Mouse (Mus musculus): Measurements from ENCODE around the gene Rerg. TPM values are rescaled to one million over a fixed set of nuclear protein-coding genes. Genes with fewer than 3 reads are reported as not detected.
A peak's percentile ranks its signal among the peaks of the same experiment; 100 is the strongest.

The Rerg gene
- polyA plus RNA-seq, 1 experiment from 2014 or later, result 11.6 TPM

DNA sequence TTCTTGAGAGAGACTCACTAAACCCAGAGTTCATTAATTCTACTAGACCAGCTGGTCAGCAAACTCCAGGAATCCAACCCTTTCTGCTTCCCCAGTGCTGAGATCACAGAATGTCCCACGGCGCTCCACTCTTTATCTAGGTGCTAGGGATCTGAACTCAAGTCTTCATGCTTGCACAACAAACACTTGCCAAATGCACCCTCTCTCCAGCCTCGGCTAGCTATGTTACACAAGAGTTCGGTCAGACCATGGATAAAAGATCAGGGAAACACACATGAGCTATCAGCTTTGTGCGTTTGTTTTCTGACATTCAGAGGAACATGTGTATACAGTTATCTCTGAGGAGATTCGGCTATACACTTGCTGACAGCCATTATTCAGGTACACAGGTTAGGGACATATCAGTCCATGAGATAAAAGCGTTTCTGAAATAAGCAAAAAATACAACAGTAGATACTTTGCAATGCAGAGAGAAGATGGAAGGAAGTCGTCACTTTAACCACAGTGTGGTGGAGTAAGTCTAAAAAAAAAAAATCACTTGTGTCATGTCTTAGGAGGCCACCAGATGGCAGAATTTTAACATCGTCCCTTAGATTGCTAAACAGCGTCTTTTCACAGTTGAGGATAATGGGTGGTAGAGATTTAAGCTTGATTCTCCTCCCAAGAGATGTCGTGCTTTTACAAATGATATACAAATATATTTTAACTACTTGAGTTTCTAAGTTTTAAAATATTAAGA is 35.5 kb upstream of the Rerg start:
- peak; percentile 73 for TF ChIP-seq CTCF (IDR thresholded peaks at IDR 0.05; ENCODE audit: low read depth)
- 55% methylated on average over 11 of the region's 11 CpGs for WGBS

DNA sequence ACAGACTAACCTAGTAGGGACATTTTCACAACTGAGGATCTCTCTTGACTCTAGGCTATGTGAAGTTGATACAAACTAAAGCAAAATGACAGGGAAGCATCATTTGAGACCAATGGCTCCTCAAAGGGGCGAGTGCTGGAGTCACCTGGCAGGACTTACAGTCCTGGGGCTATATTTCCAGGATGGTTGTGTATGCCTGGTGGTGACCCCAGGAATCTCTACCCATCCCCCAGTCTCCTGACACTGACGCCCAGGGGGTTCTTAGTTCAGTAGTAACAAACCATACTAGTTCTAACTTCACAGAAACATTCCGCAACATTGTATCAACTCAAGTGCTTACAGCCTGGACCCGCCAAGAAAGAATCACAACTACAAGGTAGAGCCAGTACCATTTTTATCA is 32.4 kb upstream of the Rerg start:
- no peaks in the 10 kb centered on the region for H3K36me3 ChIP-seq (ENCODE audit: control insufficient read depth, insufficient read depth)
- TF ChIP-seq CTCF (IDR thresholded peaks at IDR 0.05; ENCODE audit: low read depth), result no peak
- H3K4me2 ChIP-seq (replicated peaks; ENCODE audit: low read depth), result no peak overlapping the region
- no peak overlapping the region for H3K27ac ChIP-seq (ENCODE audit: low read depth, low read length)
- no peaks in the 10 kb centered on the region for H3K9me3 ChIP-seq (ENCODE audit: control insufficient read depth)
- H3K4me1 ChIP-seq (replicated peaks; ENCODE audit: control insufficient read depth, insufficient read depth, low read length), result no peaks in the 10 kb centered on the region
- no peak for ATAC-seq
- 87% methylated on average over 4 of the region's 4 CpGs for WGBS
- H3K4me3 ChIP-seq (ENCODE audit: low read depth, low read length), result no peak overlapping the region
- H3K9ac ChIP-seq (ENCODE audit: low read depth, low read length), result no peak overlapping the region
- no peaks in the 10 kb centered on the region for H3K27me3 ChIP-seq (replicated peaks; ENCODE audit: control insufficient read depth, insufficient read depth, low read length)

More for the DNA sequence above, 35.5 kb upstream of the Rerg start:
- H3K9ac ChIP-seq (ENCODE audit: low read depth, low read length), result no peak overlapping the region
- no peak overlapping the region for H3K27ac ChIP-seq (ENCODE audit: low read depth, low read length)
- no peaks in the 10 kb centered on the region for H3K4me1 ChIP-seq (replicated peaks; ENCODE audit: control insufficient read depth, insufficient read depth, low read length)
- no peaks in the 10 kb centered on the region for H3K9me3 ChIP-seq (ENCODE audit: control insufficient read depth)
- H3K36me3 ChIP-seq (ENCODE audit: control insufficient read depth, insufficient read depth), result no peaks in the 10 kb centered on the region
- no peak for ATAC-seq
- H3K27me3 ChIP-seq (replicated peaks; ENCODE audit: control insufficient read depth, insufficient read depth, low read length), result no peaks in the 10 kb centered on the region
- no peak overlapping the region for H3K4me2 ChIP-seq (replicated peaks; ENCODE audit: low read depth)
- no peak overlapping the region for H3K4me3 ChIP-seq (ENCODE audit: low read depth, low read length)

DNA sequence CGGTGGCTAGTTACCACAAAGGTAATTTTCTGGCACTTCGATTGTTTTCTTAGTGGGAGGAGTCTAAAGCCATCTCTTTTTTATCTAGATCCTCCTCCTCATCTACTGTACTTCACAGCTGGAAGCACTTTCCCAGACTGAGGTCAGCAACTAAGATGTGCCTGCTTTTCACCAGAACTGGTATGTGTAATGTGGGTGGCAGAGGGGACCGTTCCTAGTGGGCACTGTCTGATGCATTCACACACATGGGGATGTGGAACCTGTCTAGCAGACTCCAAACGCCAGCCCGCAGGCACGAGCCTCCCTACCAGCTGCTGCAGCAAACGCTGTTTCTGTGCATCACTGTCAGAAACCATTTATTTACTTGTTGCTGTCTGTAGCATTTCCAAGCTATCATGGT is 31.3 kb upstream of the Rerg start:
- H3K9ac ChIP-seq (ENCODE audit: low read depth, low read length), result no peak overlapping the region
- H3K4me1 ChIP-seq (replicated peaks; ENCODE audit: control insufficient read depth, insufficient read depth, low read length), result no peaks in the 10 kb centered on the region
- no peak for ATAC-seq
- no peaks in the 10 kb centered on the region for H3K36me3 ChIP-seq (ENCODE audit: control insufficient read depth, insufficient read depth)
- WGBS, result 61% methylated on average over 7 of the region's 7 CpGs
- no peak overlapping the region for H3K4me2 ChIP-seq (replicated peaks; ENCODE audit: low read depth)
- H3K9me3 ChIP-seq (ENCODE audit: control insufficient read depth), result no peaks in the 10 kb centered on the region
- no peak overlapping the region for H3K4me3 ChIP-seq (ENCODE audit: low read depth, low read length)
- no peak overlapping the region for H3K27ac ChIP-seq (ENCODE audit: low read depth, low read length)
- TF ChIP-seq CTCF (IDR thresholded peaks at IDR 0.05; ENCODE audit: low read depth), result no peak
- no peaks in the 10 kb centered on the region for H3K27me3 ChIP-seq (replicated peaks; ENCODE audit: control insufficient read depth, insufficient read depth, low read length)

DNA sequence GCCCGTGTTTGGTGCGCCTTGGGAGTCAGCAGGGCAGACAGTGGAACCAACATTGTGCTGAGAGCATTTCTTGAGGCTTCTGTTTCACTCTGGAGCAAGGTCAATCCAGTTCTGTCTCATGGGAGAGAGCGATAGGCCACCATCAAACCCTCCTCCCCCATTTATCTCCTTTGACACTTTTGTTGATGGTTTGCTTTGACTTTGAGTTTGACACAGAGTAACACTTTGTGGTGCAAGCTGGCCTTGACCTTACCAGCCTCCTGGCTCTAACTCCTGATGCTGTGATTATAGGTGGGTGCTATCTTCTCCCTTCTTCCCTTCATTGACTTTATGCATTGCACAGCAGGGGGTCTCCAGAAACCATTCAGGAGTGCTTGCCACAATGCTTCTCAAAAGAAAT is 30.9 kb upstream of the Rerg start:
- Histone ChIP-seq H3K27me3 (replicated peaks; ENCODE audit: control insufficient read depth, insufficient read depth, low read length) (no peaks in the 10 kb centered on the region), H3K27ac (ENCODE audit: low read depth, low read length) (no peak overlapping the region), H3K36me3 (ENCODE audit: control insufficient read depth, insufficient read depth) (no peaks in the 10 kb centered on the region), H3K4me3 (ENCODE audit: low read depth, low read length) (no peak overlapping the region), H3K4me1 (replicated peaks; ENCODE audit: control insufficient read depth, insufficient read depth, low read length) (no peaks in the 10 kb centered on the region), H3K4me2 (replicated peaks; ENCODE audit: low read depth) (no peak overlapping the region), H3K9ac (ENCODE audit: low read depth, low read length) (no peak overlapping the region), H3K9me3 (ENCODE audit: control insufficient read depth) (no peaks in the 10 kb centered on the region)
- 86% methylated on average over 3 of the region's 3 CpGs for WGBS
- TF ChIP-seq CTCF (IDR thresholded peaks at IDR 0.05; ENCODE audit: low read depth), result no peak
- ATAC-seq, result no peak

DNA sequence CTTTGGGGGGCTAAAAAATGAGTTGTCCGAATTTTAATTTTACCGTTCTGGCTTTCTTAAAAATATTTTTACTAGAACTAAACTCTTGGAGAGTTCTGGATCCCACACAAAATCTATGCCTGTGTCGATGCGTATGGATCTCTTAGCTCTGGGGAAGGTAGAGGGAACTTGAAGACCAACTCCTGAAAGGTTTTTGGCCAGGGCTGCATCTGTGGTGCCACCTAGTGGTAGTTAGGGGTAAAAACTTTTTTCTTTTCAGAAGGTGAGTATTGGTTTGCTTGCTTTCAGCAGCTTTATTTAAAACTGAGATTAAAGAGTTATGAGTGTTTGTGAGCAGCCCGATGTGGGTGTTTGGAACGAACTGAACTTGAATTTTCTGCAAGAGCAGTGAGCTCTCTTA is 21.8 kb upstream of the Rerg start:
- H3K9me3 ChIP-seq (ENCODE audit: control insufficient read depth), result no peaks in the 10 kb centered on the region
- H3K4me3 ChIP-seq (ENCODE audit: low read depth, low read length), result no peak overlapping the region
- no peaks in the 10 kb centered on the region for H3K4me1 ChIP-seq (replicated peaks; ENCODE audit: control insufficient read depth, insufficient read depth, low read length)
- H3K9ac ChIP-seq (ENCODE audit: low read depth, low read length), result no peak overlapping the region
- no peak overlapping the region for H3K27ac ChIP-seq (ENCODE audit: low read depth, low read length)
- no peaks in the 10 kb centered on the region for H3K36me3 ChIP-seq (ENCODE audit: control insufficient read depth, insufficient read depth)
- no peak overlapping the region for H3K4me2 ChIP-seq (replicated peaks; ENCODE audit: low read depth)
- WGBS, result 20% methylated on average over 6 of the region's 6 CpGs
- no peak for ATAC-seq
- H3K27me3 ChIP-seq (replicated peaks; ENCODE audit: control insufficient read depth, insufficient read depth, low read length), result no peaks in the 10 kb centered on the region
- TF ChIP-seq CTCF (IDR thresholded peaks at IDR 0.05; ENCODE audit: low read depth), result peak; percentile 87

DNA sequence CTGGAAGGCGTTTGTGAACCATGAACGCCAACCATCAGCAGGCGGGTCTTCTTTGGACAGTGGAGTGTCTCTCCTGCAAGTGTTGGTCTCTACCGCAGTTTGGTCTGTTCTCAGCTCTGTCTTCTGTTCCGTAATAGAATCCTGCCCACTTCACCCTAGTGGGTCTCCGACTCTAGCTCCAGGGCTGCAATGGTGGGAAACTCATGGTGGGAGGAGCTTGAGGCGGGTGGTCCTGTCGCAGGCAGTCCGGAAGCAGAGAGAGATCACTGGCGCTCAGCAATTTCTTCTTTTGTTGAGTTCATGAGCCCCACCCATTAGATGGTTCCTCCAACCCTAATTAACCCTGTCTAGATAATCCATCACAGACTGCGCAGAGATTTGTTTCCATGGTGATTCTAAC is 20.7 kb upstream of the Rerg start:
- no peak overlapping the region for H3K4me3 ChIP-seq (ENCODE audit: low read depth, low read length)
- no peak overlapping the region for H3K9ac ChIP-seq (ENCODE audit: low read depth, low read length)
- H3K9me3 ChIP-seq (ENCODE audit: control insufficient read depth), result no peaks in the 10 kb centered on the region
- no peak overlapping the region for H3K4me2 ChIP-seq (replicated peaks; ENCODE audit: low read depth)
- H3K4me1 ChIP-seq (replicated peaks; ENCODE audit: control insufficient read depth, insufficient read depth, low read length), result no peaks in the 10 kb centered on the region
- H3K27me3 ChIP-seq (replicated peaks; ENCODE audit: control insufficient read depth, insufficient read depth, low read length), result no peaks in the 10 kb centered on the region
- ATAC-seq, result no peak
- WGBS, result 86% methylated on average over 11 of the region's 11 CpGs
- no peak for TF ChIP-seq CTCF (IDR thresholded peaks at IDR 0.05; ENCODE audit: low read depth)
- H3K27ac ChIP-seq (ENCODE audit: low read depth, low read length), result no peak overlapping the region
- no peaks in the 10 kb centered on the region for H3K36me3 ChIP-seq (ENCODE audit: control insufficient read depth, insufficient read depth)

Measured in intestine, postnatal 0 days (tissue).